Mouse (Mus musculus): ENCODE measurements around the gene Zbtb12. TPM values are rescaled to one million over a fixed set of nuclear protein-coding genes. Genes with fewer than 3 reads are reported as not detected.
A peak's percentile ranks its signal among the peaks of the same experiment; 100 is the strongest.

Gene Zbtb12
- polyA plus RNA-seq, 1 experiment = 0.25 TPM

DNA sequence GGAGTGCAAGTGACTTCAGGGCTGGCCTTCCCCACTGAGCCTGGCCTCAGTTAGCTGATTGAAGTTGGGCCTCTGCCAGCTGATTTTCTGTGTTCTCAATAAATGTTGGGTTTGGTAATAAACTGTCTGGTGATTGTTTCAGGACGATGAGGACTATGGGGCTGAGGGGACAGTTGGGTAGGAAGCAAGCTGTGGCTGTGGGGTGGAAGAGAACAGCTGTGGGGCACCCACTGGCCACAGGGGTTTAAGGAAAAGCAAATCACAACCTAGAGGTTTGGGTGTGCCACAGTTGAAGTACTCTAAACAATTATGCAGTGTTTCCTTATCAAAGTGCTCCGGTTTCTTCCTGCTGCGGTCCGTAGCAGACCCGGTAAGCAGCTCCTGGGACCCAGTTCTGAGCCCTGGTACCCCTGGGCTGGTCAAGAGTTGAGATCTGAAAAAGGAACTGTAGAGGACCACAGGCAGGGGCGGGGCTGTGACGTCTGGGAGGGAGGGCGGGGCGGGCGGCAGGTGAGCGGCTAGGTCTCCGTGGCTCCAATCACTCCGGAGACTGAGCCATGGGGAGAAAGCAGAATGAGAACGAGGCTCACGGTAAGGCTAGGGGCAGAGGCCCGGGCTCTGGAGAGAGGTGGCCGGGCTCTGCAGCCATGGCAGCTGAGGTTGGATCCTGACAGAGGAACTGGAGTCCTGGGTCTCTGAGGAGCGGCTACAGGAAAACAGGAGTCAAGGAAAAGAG, 34.8 kb downstream of the Zbtb12 start, which contains the start of gene Slc44a4:
Gene Slc44a4 (plus strand): TSS at position 537 of the 736 bp plus-strand sequence.
- TF ChIP-seq GATA1 (IDR thresholded peaks at IDR 0.05; ENCODE audit: low read length) = no peak
- TF ChIP-seq TAL1 (IDR thresholded peaks at IDR 0.05; ENCODE audit: low read length) = no peak
- no peak within 1 kb of the TSS for H3K4me3 ChIP-seq (replicated peaks)
- peaks cover 4% of the 10 kb centered on the region for H3K4me1 ChIP-seq (ENCODE audit: control insufficient read depth)
- H3K27me3 ChIP-seq (ENCODE audit: control insufficient read depth) = no peaks in the 10 kb centered on the region
- peaks cover 46% of the 10 kb centered on the region for H3K36me3 ChIP-seq (ENCODE audit: control insufficient read depth)
- H3K9me3 ChIP-seq (ENCODE audit: control insufficient read depth, low read length) = no peaks in the 10 kb centered on the region

DNA sequence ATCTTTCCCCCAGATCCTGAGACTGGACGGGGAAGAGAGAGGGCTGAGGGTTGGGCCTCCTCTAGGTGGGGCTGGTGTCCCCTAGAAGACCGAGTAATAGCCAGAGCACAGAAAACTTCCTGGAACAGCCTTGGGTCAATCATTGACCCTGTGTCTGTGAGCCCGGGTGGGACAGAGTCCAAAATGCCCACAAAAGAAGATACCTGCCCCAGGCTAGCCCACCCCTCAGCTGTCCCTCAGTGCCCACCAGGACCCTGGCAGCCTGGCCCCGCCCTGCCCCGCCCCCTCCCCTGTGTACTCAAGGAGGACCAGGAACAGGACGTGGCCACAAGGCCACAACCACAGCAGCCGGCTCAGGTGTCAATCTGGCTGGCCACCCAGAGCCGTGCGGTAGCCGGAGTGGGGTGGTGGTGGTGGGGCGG, 36.1 kb downstream of the Zbtb12 start:
- H3K36me3 ChIP-seq (ENCODE audit: control insufficient read depth) = peaks cover 34% of the 10 kb centered on the region
- TF ChIP-seq GATA1 (IDR thresholded peaks at IDR 0.05; ENCODE audit: low read length) (no peak), TAL1 (IDR thresholded peaks at IDR 0.05; ENCODE audit: low read length) (no peak)
- no peak overlapping the region for H3K4me3 ChIP-seq (replicated peaks)
- peaks cover 4% of the 10 kb centered on the region for H3K4me1 ChIP-seq (ENCODE audit: control insufficient read depth)
- no peaks in the 10 kb centered on the region for H3K27me3 ChIP-seq (ENCODE audit: control insufficient read depth)
- H3K9me3 ChIP-seq (ENCODE audit: control insufficient read depth, low read length) = no peaks in the 10 kb centered on the region

DNA sequence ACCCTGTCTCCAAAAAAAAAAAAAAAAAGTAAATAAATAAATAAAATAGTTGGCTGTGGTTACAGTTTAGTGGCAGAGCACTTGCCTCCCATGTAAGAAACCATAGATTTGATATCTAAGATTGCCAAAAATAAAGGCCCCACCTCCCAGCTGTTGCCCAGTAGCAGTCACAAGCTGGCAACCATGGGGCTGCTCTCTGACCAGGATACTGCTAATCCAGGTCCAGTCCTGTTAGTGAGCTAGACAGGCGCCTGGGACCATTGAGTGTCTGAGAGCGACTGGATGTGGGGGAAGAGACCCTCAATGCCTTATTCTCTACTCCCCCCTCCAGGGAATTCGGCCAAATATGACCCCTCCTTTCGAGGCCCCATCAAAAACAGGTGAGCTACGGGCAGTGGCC, 37.0 kb downstream of the Zbtb12 start:
- H3K36me3 ChIP-seq (ENCODE audit: control insufficient read depth) = peaks cover 25% of the 10 kb centered on the region
- H3K9me3 ChIP-seq (ENCODE audit: control insufficient read depth, low read length) = no peaks in the 10 kb centered on the region
- no peak overlapping the region for H3K4me3 ChIP-seq (replicated peaks)
- no peaks in the 10 kb centered on the region for H3K27me3 ChIP-seq (ENCODE audit: control insufficient read depth)
- TF ChIP-seq GATA1 (IDR thresholded peaks at IDR 0.05; ENCODE audit: low read length) (no peak), TAL1 (IDR thresholded peaks at IDR 0.05; ENCODE audit: low read length) (no peak)
- peaks cover 1% of the 10 kb centered on the region for H3K4me1 ChIP-seq (ENCODE audit: control insufficient read depth)

DNA sequence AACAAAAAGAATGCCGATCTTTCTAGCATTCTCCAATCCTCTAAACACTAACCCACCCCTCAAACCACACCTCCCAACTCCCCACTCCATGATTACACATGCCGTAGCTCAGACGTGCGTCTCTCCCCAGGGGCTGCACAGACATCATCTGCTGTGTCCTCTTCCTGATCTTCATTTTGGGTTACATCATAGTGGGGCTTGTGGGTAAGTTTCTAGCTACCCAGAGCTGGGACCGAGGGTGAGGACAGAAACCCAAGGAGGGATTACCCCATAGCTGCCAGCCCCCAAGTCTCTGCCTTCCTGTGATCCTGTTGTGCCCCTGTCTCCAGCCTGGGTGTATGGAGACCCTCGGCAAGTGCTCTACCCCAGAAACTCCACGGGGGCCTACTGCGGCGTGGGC, 37.9 kb downstream of the Zbtb12 start:
- TF ChIP-seq TAL1 (IDR thresholded peaks at IDR 0.05; ENCODE audit: low read length) (no peak), GATA1 (IDR thresholded peaks at IDR 0.05; ENCODE audit: low read length) (no peak)
- Histone ChIP-seq H3K36me3 (ENCODE audit: control insufficient read depth) (peaks cover 16% of the 10 kb centered on the region), H3K4me1 (ENCODE audit: control insufficient read depth) (peaks cover 1% of the 10 kb centered on the region), H3K27me3 (ENCODE audit: control insufficient read depth) (no peaks in the 10 kb centered on the region), H3K9me3 (ENCODE audit: control insufficient read depth, low read length) (no peaks in the 10 kb centered on the region), H3K4me3 (replicated peaks) (no peak overlapping the region)

DNA sequence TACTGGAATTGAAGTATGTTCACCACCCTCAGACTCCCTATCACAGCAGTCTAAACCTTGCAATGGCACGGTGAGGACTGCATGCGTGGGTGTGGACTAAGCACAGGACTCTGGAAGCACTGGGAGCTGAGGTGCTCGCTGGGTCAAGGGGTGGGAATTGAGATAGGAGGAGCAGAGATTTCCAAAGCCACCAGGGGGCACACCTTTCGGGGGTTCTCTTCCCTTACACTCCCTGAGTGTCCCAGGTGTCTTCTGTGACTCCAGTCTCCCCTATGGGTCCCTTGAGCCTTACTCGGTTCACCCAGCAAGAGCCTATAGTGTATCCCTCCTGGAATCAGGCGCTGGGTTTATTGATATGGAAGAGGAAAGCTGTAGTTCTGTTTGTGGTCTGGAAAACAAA, 43.7 kb downstream of the Zbtb12 start:
- H3K4me1 ChIP-seq (ENCODE audit: control insufficient read depth) = no peaks in the 10 kb centered on the region; the same call in 1 of the 2 replicates
- H3K36me3 ChIP-seq (ENCODE audit: control insufficient read depth) = no peaks in the 10 kb centered on the region
- TF ChIP-seq GATA1 (IDR thresholded peaks at IDR 0.05; ENCODE audit: low read length) = no peak
- no peak for TF ChIP-seq TAL1 (IDR thresholded peaks at IDR 0.05; ENCODE audit: low read length)
- H3K27me3 ChIP-seq (ENCODE audit: control insufficient read depth) = no peaks in the 10 kb centered on the region
- H3K9me3 ChIP-seq (ENCODE audit: control insufficient read depth, low read length) = no peaks in the 10 kb centered on the region
- no peak overlapping the region for H3K4me3 ChIP-seq (replicated peaks)

DNA sequence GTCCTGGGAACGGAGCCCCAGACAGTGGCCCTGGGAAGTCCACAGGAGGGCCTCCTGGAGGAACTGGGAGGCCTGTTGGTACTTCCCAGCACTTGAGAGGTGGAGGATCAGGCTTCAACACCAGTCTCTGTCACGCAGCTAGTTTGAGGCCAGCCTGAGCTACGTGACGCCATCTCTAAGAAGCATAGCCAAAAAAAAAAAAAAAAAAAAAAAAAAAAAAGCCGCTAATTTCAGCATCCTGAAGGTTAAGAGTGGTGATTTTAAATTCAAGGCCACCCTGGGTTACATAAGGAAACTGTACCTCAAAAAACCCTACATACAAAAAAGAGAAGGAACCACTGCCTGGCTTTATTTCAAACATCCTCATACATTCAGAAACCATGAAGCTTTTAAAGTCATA, 45.0 kb downstream of the Zbtb12 start:
- TF ChIP-seq GATA1 (IDR thresholded peaks at IDR 0.05; ENCODE audit: low read length) (no peak), TAL1 (IDR thresholded peaks at IDR 0.05; ENCODE audit: low read length) (no peak)
- Histone ChIP-seq H3K9me3 (ENCODE audit: control insufficient read depth, low read length) (no peaks in the 10 kb centered on the region), H3K4me3 (replicated peaks) (no peak overlapping the region), H3K27me3 (ENCODE audit: control insufficient read depth) (no peaks in the 10 kb centered on the region), H3K36me3 (ENCODE audit: control insufficient read depth) (no peaks in the 10 kb centered on the region), H3K4me1 (ENCODE audit: control insufficient read depth) (no peaks in the 10 kb centered on the region; the same call in 1 of the 2 replicates)

DNA sequence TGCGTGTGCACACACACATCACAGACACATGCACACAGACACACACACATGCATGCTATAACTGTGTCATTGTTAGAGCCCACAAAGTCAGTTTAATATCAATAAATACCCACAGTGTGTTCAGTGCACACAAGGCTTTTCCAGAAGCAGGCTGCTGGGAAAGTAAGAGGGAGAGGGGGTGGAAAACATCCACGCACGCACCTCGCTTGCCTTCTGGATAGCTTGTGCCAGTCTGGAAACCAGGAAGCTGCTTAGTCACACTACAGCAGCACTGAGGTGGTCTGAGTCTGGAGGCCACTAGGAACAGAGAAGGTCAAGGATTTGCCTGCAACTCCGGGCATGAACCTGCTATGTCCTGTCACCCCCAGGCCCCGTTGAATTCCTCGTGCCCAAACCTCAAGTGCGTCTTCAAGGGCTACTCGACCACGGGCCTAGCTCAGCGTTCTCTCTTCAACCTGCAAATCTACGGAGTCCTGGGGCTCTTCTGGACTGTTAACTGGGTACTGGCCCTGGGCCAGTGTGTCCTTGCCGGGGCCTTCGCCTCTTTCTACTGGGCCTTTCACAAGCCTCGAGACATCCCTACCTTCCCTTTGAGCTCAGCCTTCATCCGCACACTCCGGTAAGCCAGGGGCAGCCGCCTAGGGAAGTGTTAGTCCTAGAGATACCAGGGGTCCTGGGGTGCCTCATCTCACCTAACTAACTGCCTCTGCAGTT, 48.2 kb downstream of the Zbtb12 start:
- Histone ChIP-seq H3K36me3 (ENCODE audit: control insufficient read depth) (no peaks in the 10 kb centered on the region), H3K4me3 (replicated peaks) (no peak overlapping the region), H3K27me3 (ENCODE audit: control insufficient read depth) (no peaks in the 10 kb centered on the region), H3K4me1 (ENCODE audit: control insufficient read depth) (peaks cover 15% of the 10 kb centered on the region), H3K9me3 (ENCODE audit: control insufficient read depth, low read length) (no peaks in the 10 kb centered on the region)
- TF ChIP-seq GATA1 (IDR thresholded peaks at IDR 0.05; ENCODE audit: low read length) = no peak

DNA sequence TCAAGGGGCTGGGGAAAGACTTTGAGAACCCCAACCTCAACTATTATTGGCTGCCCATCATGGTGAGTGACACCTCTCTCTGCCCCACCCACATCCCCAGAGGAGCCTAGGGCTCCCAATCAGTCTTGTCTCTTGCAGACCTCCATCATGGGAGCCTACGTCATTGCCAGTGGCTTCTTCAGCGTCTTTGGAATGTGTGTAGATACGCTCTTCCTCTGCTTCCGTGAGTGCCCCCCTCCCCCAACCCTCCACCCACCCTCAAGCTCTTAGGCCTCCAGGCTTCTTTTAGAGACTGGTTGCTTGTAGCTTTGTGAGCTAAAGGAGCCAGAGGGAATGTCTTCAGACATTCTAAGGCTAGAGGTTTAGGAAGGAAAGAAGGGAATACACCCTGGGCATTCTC, 49.6 kb downstream of the Zbtb12 start:
- Histone ChIP-seq H3K4me1 (ENCODE audit: control insufficient read depth) (peaks cover 15% of the 10 kb centered on the region), H3K27me3 (ENCODE audit: control insufficient read depth) (no peaks in the 10 kb centered on the region), H3K4me3 (replicated peaks) (no peak overlapping the region), H3K36me3 (ENCODE audit: control insufficient read depth) (no peaks in the 10 kb centered on the region), H3K9me3 (ENCODE audit: control insufficient read depth, low read length) (no peaks in the 10 kb centered on the region)
- TF ChIP-seq GATA1 (IDR thresholded peaks at IDR 0.05; ENCODE audit: low read length) (no peak), TAL1 (IDR thresholded peaks at IDR 0.05; ENCODE audit: low read length) (no peak)

DNA sequence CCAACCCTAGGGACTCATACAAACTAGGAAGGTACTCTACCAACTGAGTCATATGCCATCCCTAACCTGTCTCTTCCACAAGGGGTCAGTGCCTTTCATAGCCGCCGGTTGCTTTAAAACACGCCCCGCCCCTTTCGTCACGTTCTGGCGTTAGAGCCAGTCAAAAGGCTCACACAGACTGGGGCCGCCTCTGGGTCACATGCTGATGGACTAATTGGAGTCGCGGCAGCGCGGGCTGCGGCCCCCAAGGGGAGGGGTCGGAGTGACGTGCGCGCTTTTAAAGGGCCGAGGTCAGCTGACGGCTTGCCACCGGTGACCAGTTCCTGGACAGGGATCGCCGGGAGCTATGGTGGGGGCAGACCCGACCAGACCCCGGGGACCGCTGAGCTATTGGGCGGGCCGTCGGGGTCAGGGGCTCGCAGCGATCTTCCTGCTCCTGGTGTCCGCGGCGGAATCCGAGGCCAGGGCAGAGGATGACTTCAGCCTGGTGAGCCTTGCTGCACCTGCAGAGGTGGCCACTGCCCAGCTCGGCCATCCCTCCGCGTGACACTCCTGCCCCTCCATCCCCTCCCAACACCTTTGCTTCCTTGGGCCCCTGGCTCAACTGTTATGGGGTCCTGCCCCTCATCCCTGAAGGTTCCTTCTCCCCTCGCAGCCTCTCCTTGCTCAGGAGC, 51.9 kb downstream of the Zbtb12 start, which contains the start of gene Neu1:
Gene Neu1 (plus strand): TSS at position 193 of the 674 bp plus-strand sequence.
- TF ChIP-seq GATA1 (IDR thresholded peaks at IDR 0.05; ENCODE audit: low read length) (no peak), TAL1 (IDR thresholded peaks at IDR 0.05; ENCODE audit: low read length) (no peak)
- Histone ChIP-seq H3K4me3 (replicated peaks) (peak within 1 kb of the TSS; percentile 68), H3K9me3 (ENCODE audit: control insufficient read depth, low read length) (no peaks in the 10 kb centered on the region), H3K4me1 (ENCODE audit: control insufficient read depth) (peaks cover 18% of the 10 kb centered on the region), H3K36me3 (ENCODE audit: control insufficient read depth) (peaks cover 5% of the 10 kb centered on the region), H3K27me3 (ENCODE audit: control insufficient read depth) (no peaks in the 10 kb centered on the region)

Data from erythroblast, embryonic 14.5 days (primary cell).